Mouse (Mus musculus): ENCODE measurements around the gene Zglp1.

The Zglp1 gene

GRCm38 (mm10) chr9:21027774-21028290 is 39.1 kb downstream of the Zglp1 start:
- DNase-seq (ENCODE audit: low spot score in 2 of 2), result no peak

DNA sequence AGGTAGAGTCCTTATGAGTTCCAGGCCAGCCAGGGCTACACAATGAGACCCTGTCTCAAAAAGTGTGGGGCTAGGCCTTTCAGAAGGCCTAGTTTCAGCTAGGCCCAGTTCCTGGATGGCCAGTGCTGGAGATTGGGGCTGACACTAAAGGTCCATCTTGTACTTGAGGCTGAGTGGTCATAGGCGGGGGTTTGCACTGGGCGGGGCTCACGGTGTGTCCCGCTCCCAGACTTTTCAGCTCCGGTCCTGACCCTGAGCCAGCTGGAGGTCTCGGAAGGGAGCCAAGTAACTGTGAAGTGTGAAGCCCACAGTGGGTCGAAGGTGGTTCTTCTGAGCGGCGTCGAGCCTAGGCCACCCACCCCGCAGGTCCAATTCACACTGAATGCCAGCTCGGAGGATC is 40.0 kb downstream of the Zglp1 start:
- DNase-seq (ENCODE audit: low spot score in 2 of 2), result no peak

- no peak for DNase-seq (ENCODE audit: low spot score in 2 of 2)
These were observed 41.6 kb downstream of the Zglp1 start for GRCm38 (mm10) chr9:21025258-21025810.

GRCm38 (mm10) chr9:21022726-21023125 is 44.2 kb downstream of the Zglp1 start:
- DNase-seq (ENCODE audit: low spot score in 2 of 2), result no peak

- no peak for DNase-seq (ENCODE audit: low spot score in 2 of 2)
These were observed 44.6 kb downstream of the Zglp1 start for GRCm38 (mm10) chr9:21022288-21022687.

DNA sequence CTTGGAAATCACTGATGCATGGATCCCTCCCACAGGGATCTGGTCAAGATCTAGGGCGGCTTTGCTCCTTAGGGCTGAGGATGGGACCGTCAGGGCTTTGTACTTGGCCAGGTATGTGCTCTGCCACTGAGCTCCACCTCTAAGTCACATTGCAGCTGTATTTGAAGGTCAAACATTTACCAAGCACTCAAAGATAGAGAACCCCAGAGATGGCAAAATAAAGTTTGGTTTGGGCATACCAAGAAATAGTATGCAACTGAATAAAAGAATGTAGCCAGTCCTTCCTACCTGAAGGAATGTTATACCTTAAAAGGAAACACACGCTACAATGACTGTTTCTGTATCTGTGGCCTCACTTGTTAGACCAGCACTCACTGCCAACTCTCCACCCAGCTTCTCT is 45.5 kb downstream of the Zglp1 start:
- DNase-seq (ENCODE audit: low spot score in 2 of 2), result no peak

DNA sequence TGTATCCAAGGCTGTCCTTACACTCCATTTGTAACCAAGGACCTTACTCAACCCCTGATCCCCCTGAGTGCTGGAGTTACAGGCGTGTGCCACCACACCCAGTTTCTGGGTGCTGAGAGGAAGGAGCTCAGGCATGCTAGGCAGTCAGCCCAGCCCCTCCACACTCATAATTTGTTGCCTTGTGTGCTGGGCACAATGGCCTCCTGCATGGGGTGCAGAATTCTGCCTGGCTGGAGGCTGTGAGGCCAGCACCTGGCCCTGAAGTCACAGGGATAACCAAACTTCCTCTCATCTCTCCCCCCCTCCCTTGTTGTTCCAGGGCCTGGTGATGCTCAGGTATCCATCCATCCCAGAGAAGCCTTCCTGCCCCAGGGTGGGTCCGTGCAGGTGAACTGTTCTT is 48.3 kb downstream of the Zglp1 start:
- no peak for DNase-seq (ENCODE audit: low spot score in 2 of 2)

DNA sequence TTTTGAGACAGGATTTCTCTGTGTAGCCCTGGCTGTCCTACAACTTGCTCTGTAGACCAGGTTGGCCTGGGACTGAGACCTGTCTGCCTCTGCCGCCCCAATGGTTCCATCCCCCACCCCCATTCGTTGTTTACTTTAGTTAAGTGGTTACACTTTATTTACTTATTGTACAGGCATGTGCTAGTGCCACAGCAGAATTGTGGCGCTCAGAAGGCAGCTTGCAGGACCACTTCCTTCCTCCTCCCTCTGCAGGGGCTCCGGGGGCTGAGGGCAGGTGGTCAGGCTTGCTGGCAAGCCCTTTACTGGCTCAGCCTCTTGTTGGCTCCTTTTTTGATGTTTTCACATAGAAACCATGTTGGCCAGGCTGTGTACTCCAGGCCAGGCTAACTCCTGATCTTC is 49.7 kb downstream of the Zglp1 start:
- DNase-seq (ENCODE audit: low spot score in 2 of 2), result no peak

DNA sequence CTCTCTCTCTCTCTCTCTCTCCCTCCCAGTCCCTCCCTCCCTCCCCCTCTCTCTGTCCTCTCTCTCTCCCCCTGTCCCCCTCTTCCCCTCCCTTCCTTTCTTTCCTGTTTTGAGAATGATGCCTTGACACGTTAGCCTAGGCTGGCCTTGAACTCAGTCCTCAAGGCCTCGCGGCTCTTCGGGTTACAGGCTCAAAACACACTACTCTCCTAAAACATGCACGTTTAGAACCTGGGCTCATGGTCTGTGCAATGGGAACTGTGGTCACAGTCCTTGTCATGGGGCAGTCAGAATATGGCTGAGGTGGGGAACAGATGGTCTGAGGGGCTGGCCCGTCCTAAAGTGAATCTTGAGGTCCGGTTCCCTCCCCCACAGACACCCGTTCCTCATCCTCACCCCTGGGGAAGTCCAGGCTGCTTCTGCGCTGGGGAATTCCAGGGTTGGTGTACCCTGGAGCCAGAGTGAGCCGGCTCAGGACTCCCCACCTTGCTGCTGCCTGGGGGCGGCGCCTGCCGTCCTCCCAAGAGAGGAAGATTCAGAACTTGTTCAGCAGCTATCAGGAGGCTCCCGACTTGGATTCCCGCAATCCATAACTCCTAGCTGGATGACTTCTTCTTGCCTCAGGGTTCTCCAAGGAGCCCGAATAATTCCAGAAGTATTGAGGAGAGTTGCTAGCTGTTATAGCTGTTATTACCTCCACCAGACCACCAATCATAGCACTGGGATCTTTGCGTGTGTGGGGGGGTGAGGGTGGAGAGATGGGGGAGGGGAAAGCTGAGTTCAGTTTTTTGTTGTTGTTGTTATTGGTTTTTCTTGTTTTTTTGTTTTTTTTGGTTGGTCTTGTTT is 50.3 kb downstream of the Zglp1 start:
- no peak for DNase-seq (ENCODE audit: low spot score in 2 of 2)

DNA sequence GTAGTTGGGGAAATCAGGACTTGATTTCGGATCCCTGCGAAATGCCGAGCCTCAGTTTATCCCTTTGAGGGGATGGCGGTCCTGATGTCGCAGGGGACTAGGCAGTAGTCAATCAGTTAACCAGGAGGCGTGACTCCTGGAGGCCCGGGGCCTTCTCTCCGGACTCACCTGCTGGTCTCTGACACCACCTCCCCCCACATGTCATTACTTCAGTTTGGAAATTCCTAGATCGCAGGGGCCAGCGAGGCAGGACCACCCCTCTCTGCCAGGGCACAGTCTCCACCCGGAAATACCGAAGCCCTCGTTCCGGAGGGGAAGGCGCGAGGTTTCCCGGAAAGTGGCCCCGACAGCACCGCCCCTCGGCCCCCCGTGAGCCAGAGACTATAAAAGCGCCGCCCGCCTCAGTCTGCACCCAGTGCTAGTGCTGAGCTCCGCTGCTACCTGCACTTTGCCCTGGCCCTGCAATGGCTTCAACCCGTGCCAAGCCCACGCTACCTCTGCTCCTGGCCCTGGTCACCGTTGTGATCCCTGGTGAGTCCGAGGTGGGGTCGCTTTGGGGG is 51.2 kb downstream of the Zglp1 start, which contains the start of gene Icam1:
Gene Icam1 (plus strand): TSS at position 415 of the 560 bp plus-strand sequence.
- DNase-seq (ENCODE audit: low spot score in 2 of 2), result peak in 1 of 2 experiments; percentile 26

- peak in 1 of 2 experiments; percentile 56 for DNase-seq (ENCODE audit: low spot score in 2 of 2)
These were observed 52.0 kb downstream of the Zglp1 start for GRCm38 (mm10) chr9:21014691-21015570.

All from left cerebral cortex, adult 9 months (tissue).